Mouse (Mus musculus) embryonic stem cell, embryonic (primary cell): ENCODE measurements around the gene Gm28042.

Source experiments
- CTCF ChIA-PET, 4 experiments: fragments of 300-600 bp in 2 of 4; fragments of 350-600 bp in 2 of 4; sonication (Branson Sonifier 250); formaldehyde crosslinking; loops; one replicate each; lab custom pipeline; 2022; ENCODE audit warnings: inconsistent platforms in 2 of 4; lab: Charles Lee
- POLR2A ChIA-PET, 4 experiments: fragments of 300-600 bp in 2 of 4; fragments of 350-600 bp in 2 of 4; sonication (Branson Sonifier 250); formaldehyde crosslinking; loops; one replicate each; lab custom pipeline; 2022; ENCODE audit warnings: antibody characterized with exemption in 4 of 4, inconsistent platforms in 1 of 4; lab: Charles Lee

Gene Gm28042

DNA sequence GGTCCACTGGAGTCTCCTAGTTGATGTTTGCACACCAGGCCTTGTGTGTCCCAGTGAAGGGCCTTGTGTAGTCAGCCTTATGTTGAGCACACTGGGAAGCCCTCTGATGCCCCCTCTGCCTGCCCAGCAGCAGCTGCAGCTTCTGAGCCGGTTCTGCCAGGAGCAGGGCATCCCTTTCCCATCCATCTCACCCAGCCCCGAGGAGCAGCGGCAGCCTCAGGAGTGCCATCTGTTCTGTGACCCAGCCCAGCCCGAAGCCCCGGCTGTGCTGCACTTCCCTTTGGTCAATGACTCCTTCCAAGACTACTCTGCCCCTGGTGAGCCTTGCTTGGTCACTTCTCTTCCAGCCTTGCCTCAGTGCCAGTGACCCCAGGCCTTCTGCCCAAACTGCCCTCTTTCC is 13.7 kb downstream of the Gm28042 start:
- CTCF ChIA-PET = interaction anchor here in 1 of 4 experiments (1.2 kb wide), 1 partner anchor 133 kb away, joined by 6 read pairs; no protein-coding TSS in a partner anchor

GRCm38 (mm10) chr2:120044101-120044603 is 16.9 kb downstream of the Gm28042 start:
- CTCF ChIA-PET = interaction anchor here in 2 of 4 experiments (1.1 to 2.9 kb wide), 6 partner anchors 21 to 41 kb away, joined by 3 to 14 read pairs (median 6); no protein-coding TSS in a partner anchor
- POLR2A ChIA-PET = interaction anchor here (0.6 to 2.2 kb wide), 19 partner anchors 10 to 257 kb away, joined by 3 to 13 read pairs (median 4); partner anchors contain the start of genes Gm28042 (in 2 of the 4), Jmjd7 (in 2 of the 4), Pla2g4b (in 2 of the 4) and Mapkbp1 (in 1 of the 4)

More for the DNA sequence above, 13.7 kb downstream of the Gm28042 start:
- POLR2A ChIA-PET = interaction anchor here in 2 of 4 experiments (0.6 to 1.2 kb wide), 2 partner anchors 55 to 460 kb away, joined by 3 read pairs; no protein-coding TSS in a partner anchor

GRCm38 (mm10) chr2:120044676-120045075 is 17.4 kb downstream of the Gm28042 start:
- POLR2A ChIA-PET = interaction anchor here in 3 of 4 experiments (0.7 to 2.2 kb wide), 17 partner anchors 10 to 258 kb away, joined by 3 to 13 read pairs (median 4); partner anchors contain the start of genes Gm28042 (in 2 of the 3), Jmjd7 (in 2 of the 3), Ehd4 (in 1 of the 3) and Mapkbp1 (in 1 of the 3)

DNA sequence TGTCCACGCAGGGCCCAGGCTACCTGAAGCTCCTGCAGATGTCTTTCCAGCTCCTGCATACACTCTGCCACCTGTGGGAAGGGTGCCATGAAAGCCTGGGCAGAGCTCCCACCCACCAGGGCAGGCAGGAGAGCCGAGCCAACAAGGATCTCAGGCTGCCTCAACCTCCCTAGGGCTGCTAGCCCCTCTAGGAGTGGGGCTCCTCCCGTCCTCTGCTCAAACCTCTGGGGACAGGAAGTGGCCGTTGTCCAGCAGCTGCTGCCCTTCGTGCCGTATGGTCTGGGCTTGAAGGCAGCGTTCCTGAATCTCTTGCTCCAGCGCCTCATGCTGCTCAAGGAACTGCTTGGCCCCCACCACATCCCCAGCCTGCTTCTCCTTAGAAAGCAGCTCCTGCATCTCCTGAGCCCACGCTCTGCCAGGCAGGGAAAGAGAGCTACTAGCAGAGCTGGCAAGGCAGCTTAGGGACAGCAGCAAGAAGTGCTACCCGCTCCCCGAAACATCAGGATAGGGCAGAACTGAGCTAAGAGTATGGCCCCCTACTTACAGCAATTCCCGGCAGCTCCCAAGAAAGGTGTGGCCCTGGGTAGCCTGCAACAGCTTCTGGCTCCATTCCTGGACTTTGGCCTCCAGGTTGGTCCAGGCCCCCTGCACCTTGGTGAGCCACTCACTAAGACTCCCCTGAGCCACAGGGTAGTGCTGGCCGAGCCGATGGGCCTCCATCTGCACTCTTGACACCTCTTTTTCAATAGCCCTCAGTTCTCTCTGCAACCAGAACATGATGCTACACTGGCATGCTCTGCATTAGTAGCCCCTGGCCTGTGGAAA is 19.4 kb downstream of the Gm28042 start:
- POLR2A ChIA-PET = interaction anchor here in 2 of 4 experiments (0.6 to 3.0 kb wide), 8 partner anchors 14 to 113 kb away, joined by 3 to 12 read pairs (median 4); no protein-coding TSS in a partner anchor
- CTCF ChIA-PET = interaction anchor here (0.6 to 2.4 kb wide), 9 partner anchors 15 to 218 kb away, joined by 3 to 18 read pairs (median 3); partner anchors contain the start of gene Mapkbp1 (in 1 of the 4)

More at GRCm38 (mm10) chr2:120044676-120045075, 17.4 kb downstream of the Gm28042 start:
- CTCF ChIA-PET = interaction anchor here in 2 of 4 experiments (1.1 to 2.9 kb wide), 5 partner anchors 20 to 40 kb away, joined by 3 to 14 read pairs (median 6); no protein-coding TSS in a partner anchor

GRCm38 (mm10) chr2:120048173-120048572 is 20.9 kb downstream of the Gm28042 start:
- CTCF ChIA-PET = interaction anchor here in 1 of 4 experiments (2.4 kb wide), 1 partner anchor 16 kb away, joined by 18 read pairs; no protein-coding TSS in a partner anchor
- POLR2A ChIA-PET = interaction anchor here in 2 of 4 experiments (0.6 to 1.6 kb wide), 4 partner anchors 14 to 1089 kb away, joined by 3 to 4 read pairs (median 4); partner anchors contain the start of gene Pla2g4b (in 1 of the 2)

GRCm38 (mm10) chr2:120049632-120050274 is 22.5 kb downstream of the Gm28042 start:
- ChIA-PET CTCF (interaction anchor here (0.5 to 4.1 kb wide), 31 partner anchors 10 to 857 kb away, joined by 3 to 23 read pairs (median 4); no protein-coding TSS in a partner anchor), POLR2A (interaction anchor here in 3 of 4 experiments (0.6 to 2.1 kb wide), 12 partner anchors 14 to 192 kb away, joined by 3 to 11 read pairs (median 3); partner anchors contain the start of genes Ehd4 (in 1 of the 3), Gm28042 (in 1 of the 3), Jmjd7 (in 1 of the 3) and Pla2g4b (in 1 of the 3))

DNA sequence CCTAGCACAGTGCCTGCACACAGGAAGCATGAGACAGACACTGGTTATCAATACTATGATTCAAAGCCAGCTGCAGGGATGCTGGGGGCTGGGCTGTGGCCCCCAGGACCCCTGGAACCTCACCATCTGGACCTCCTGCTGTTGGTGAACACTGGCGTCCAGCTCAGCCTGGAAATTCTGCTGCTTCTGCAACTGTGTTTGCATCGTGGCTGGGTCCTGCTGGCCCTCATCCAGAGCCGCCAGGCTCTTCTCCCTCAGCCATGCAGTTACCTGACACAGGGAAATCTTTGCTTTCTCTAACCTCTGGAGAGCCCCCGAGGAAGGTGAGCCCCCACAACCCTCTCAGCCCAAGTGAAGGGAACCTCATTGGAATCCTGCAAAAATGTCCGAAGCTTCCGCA is 24.1 kb downstream of the Gm28042 start:
- POLR2A ChIA-PET = interaction anchor here in 1 of 4 experiments (1.1 to 2.1 kb wide), 3 partner anchors 14 to 30 kb away, joined by 3 to 11 read pairs (median 3); no protein-coding TSS in a partner anchor
- CTCF ChIA-PET = interaction anchor here in 3 of 4 experiments (0.6 to 4.1 kb wide), 6 partner anchors 9 to 17 kb away, joined by 3 to 23 read pairs (median 4); no protein-coding TSS in a partner anchor

DNA sequence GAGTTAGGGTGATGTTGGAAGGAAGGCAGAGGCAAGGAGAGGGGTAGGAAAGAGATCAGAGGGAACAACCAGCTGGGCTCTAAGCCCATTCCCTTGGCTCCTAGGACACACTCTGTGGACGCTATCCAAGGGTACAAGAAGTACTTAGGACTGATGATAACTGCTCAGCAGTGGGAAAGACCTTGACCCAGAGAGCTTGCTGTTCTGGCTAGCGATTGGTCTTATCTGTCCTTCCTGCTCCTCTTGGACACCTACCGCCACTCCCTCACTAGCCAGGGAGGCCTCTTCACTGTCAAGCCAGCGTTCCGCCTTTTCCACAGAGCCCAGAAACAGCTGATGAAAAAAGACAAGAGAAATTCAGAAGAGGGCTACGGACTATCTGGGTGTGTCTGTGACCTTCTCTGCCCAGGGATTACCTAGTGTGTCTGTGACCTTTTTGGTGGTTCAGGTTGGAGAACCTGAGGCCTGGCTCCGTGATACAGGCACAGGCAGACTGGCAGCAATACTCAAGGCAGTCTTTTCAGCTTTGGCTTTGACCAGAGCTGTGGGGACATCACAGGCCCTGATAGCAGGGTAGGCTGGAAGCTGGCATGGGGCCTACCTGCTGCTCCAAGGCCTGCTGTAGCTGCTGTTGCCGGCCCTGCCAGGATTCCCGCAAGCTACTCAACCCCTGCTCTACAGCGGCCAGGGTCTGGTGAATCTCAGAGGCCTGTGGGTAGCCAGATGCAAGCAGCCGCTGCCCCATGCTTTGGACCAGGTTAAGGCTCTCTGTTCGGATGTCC is 27.7 kb downstream of the Gm28042 start:
- ChIA-PET CTCF (interaction anchor here (0.6 to 2.0 kb wide), 9 partner anchors 10 to 119 kb away, joined by 3 to 9 read pairs (median 4); no protein-coding TSS in a partner anchor), POLR2A (interaction anchor here in 2 of 4 experiments (0.8 to 1.5 kb wide), 7 partner anchors 9 to 27 kb away, joined by 3 to 5 read pairs (median 4); partner anchors contain the start of genes Gm28042 (in 1 of the 2) and Jmjd7 (in 1 of the 2))

DNA sequence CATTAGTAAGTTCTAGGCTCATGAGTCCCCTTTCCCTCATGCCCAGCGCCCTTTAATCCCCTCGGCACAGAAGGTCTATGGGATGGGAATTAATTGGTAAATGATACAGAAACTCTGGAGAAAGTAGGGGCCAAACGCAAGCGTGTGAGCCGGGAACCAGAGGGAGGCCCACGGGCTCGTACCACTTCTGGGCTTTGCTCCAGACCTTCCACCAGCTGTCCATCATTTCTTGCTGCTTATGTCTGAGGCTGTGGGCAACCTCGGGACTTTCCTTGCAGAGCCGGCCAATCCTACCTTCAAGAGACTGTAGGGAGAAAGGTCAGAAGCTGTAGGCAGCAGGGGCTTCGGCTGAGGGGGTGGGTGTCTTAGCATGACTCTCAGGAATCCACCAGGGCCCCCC is 28.6 kb downstream of the Gm28042 start:
- ChIA-PET CTCF (interaction anchor here (0.7 to 1.9 kb wide), 4 partner anchors 13 to 118 kb away, joined by 3 to 9 read pairs (median 4); no protein-coding TSS in a partner anchor), POLR2A (interaction anchor here in 1 of 4 experiments (1.5 kb wide), 1 partner anchor 11 kb away, joined by 4 read pairs; no protein-coding TSS in a partner anchor)

- ChIA-PET POLR2A (interaction anchor here in 2 of 4 experiments (0.6 to 1.1 kb wide), 4 partner anchors 10 to 41 kb away, joined by 3 to 4 read pairs (median 3); no protein-coding TSS in a partner anchor), CTCF (interaction anchor here in 2 of 4 experiments (0.9 to 4.0 kb wide), 5 partner anchors 8 to 18 kb away, joined by 3 to 23 read pairs (median 9); no protein-coding TSS in a partner anchor)
Observed at GRCm38 (mm10) chr2:120058818-120059217, 31.5 kb downstream of the Gm28042 start.

DNA sequence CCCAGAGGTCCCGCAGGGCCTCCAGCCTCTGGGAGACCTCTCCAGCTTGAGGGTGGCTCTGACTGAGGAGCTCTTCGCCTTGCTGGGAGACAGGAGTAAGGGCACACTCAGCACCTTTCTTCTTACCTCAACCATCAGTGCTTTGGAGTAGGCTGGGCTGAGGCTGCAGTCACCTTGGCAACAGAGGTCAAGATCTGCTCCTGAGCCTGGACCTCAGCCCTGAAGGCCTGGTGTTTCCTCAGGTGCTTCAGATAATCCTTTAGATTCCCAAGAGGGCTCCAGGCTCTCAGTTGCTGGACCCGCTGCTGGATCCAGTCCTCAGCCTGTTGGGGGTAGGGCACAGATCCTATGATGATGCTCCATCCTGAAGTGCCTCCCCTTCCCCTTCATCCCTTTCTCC is 32.2 kb downstream of the Gm28042 start:
- ChIA-PET CTCF (interaction anchor here in 2 of 4 experiments (0.7 to 4.0 kb wide), 6 partner anchors 9 to 48 kb away, joined by 3 to 23 read pairs (median 6); no protein-coding TSS in a partner anchor), POLR2A (interaction anchor here in 3 of 4 experiments (0.6 to 1.6 kb wide), 4 partner anchors 20 to 441 kb away, joined by 3 to 4 read pairs (median 4); partner anchors contain the start of genes Mapkbp1 (in 1 of the 3), Nusap1 (in 1 of the 3) and Oip5 (in 1 of the 3))

DNA sequence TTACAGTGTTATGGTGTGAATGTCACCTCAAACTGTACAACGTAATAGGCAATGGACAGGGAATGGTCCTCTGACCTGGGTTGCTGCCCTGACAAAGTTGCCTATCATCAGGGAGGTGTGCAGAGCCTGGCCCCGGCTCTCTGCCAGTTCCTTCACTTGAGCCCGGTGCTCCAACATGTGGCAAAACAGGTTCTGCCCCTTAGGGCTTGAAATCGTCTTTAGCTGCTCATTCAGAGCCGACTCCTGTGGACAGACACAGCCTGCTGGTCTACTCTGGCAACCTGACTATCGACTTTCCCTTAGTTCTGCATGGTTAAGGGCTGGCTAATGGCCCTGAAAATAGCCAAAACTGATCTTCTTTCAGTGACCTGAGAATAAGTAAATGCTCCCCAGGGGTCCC is 32.9 kb downstream of the Gm28042 start:
- ChIA-PET CTCF (interaction anchor here in 3 of 4 experiments (0.6 to 4.0 kb wide), 10 partner anchors 8 to 114 kb away, joined by 3 to 23 read pairs (median 4); no protein-coding TSS in a partner anchor), POLR2A (interaction anchor here in 3 of 4 experiments (0.9 to 3.4 kb wide), 6 partner anchors 14 to 88 kb away, joined by 4 to 12 read pairs (median 5); partner anchors contain the start of gene Mapkbp1 (in 1 of the 3))

DNA sequence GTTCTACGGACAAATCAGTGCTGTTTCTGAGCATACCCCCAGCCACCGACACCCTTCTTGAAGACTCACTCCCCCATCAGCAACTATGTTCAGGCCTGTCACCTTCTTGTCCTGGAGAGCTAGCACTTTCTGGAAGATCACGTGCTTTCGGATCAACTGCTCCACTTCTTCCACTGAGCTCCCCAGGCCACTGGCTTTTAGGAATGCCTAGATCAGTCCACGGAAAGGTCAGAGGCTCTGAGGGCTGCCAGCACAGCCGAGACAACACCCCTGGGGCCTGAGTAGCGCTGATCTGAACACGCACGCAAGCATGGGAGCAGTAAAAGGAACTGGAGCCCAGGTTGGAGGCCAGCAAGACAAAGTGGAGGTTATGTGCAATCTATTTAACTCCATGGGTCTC is 33.4 kb downstream of the Gm28042 start:
- ChIA-PET POLR2A (interaction anchor here in 3 of 4 experiments (0.6 to 3.4 kb wide), 10 partner anchors 14 to 1318 kb away, joined by 3 to 12 read pairs (median 4); partner anchors contain the start of gene Mapkbp1 (in 1 of the 3)), CTCF (interaction anchor here (0.6 to 3.8 kb wide), 12 partner anchors 8 to 115 kb away, joined by 3 to 23 read pairs (median 4); partner anchors contain the start of genes Gm28042 (in 1 of the 4) and Jmjd7 (in 1 of the 4))

DNA sequence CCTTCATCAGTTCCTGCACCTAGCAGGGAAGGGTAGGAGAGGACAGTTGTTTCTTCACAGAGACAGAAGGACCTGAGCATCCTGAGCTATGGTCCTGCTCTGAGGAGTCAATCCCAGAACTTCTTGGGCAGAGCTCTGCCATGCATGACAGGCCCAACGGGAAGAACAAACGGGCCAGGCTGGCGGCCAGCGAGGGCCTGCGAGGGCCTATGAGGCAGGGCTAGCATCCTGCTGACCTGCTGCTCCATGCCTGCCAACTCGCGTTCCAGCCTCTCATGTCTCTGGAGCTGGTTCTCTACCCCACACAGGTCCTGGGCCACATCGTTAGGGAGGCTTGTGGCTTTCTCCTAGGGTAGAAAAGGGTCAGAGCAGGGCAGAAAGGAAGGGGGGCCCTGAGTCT is 35.0 kb downstream of the Gm28042 start:
- POLR2A ChIA-PET = interaction anchor here (0.5 to 3.4 kb wide), 11 partner anchors 9 to 302 kb away, joined by 3 to 12 read pairs (median 4); partner anchors contain the start of genes Ehd4 (in 1 of the 4), Gm28042 (in 1 of the 4), Jmjd7 (in 1 of the 4) and Mapkbp1 (in 1 of the 4)
- CTCF ChIA-PET = interaction anchor here in 3 of 4 experiments (0.6 to 3.8 kb wide), 10 partner anchors 9 to 1028 kb away, joined by 3 to 23 read pairs (median 4); no protein-coding TSS in a partner anchor

GRCm38 (mm10) chr2:120064639-120065038 is 37.3 kb downstream of the Gm28042 start:
- ChIA-PET POLR2A (interaction anchor here in 3 of 4 experiments (0.5 to 3.6 kb wide), 26 partner anchors 8 to 910 kb away, joined by 3 to 13 read pairs (median 4); partner anchors contain the start of genes Ehd4 (in 1 of the 3) and Mapkbp1 (in 1 of the 3)), CTCF (interaction anchor here (0.5 to 2.7 kb wide), 48 partner anchors 8 to 1872 kb away, joined by 3 to 18 read pairs (median 4); partner anchors contain the start of gene Rtf1 (in 1 of the 4))
